Mouse (Mus musculus) left cerebral cortex, adult 2 months (tissue): Measurements from ENCODE around the gene Wdr25. TPM values are rescaled to one million over a fixed set of nuclear protein-coding genes. Genes with fewer than 3 reads are reported as not detected.
A peak's percentile ranks its signal among the peaks of the same experiment; 100 is the strongest.

Experiments
- DNase-seq, 2 experiments: peaks; one replicate each; pipeline ENCODE4 v3.0.0; 2021 to 2022; ENCODE audit warnings: low spot score in 2 of 2, mixed read lengths in 1 of 2; ENCODE audit errors: extremely low spot score in 1 of 2
- H3K27ac ChIP-seq: fragments of 200-600 bp; 2 replicates; pipeline ENCODE4 v1.8.1; 2022
- H3K4me3 ChIP-seq: fragments of 200-600 bp; 2 replicates; pipeline ENCODE4 v1.8.1; 2022
- CTCF ChIP-seq: fragments of 200-600 bp; IDR thresholded peaks from 2 replicates; pipeline ENCODE4 v1.8.1; 2022; ENCODE audit warnings: antibody characterized with exemption, mild to moderate bottlenecking, moderate library complexity
- intact Hi-C: fragments of 180-260 bp; cut with DNase I; formaldehyde crosslinking; loops from one replicate; pipeline ENCODE4 v1.15.1; 2025
- total RNA-seq, 2 experiments: library from RNA; stranded (reverse); gene quantifications; 2 replicates each; pipeline ENCODE4 v1.2.3; 2021

Wdr25 gene
- total RNA-seq, 2 experiments from 2014 or later = 10.2 to 13.4 TPM

GRCm38 (mm10) chr12:108972234-108972633, 78.8 kb downstream of the Wdr25 start:
- TF ChIP-seq CTCF = no peak
- Histone ChIP-seq H3K4me3 (no peak overlapping the region), H3K27ac (no peak overlapping the region)
- intact Hi-C loops = no loop called here
- DNase-seq = no peak

- intact Hi-C loops = no loop called here
- DNase-seq = no peak
- peak; percentile 12 for TF ChIP-seq CTCF
- Histone ChIP-seq H3K27ac (no peak overlapping the region), H3K4me3 (no peak overlapping the region)
These were observed 86.5 kb downstream of the Wdr25 start for GRCm38 (mm10) chr12:108979977-108980376.

- no peak overlapping the region for H3K27ac ChIP-seq
- no peak for TF ChIP-seq CTCF
- DNase-seq = no peak
- no peak overlapping the region for H3K4me3 ChIP-seq
- intact Hi-C loops = no loop called here
These were observed 88.7 kb downstream of the Wdr25 start for GRCm38 (mm10) chr12:108981941-108982683.

DNA sequence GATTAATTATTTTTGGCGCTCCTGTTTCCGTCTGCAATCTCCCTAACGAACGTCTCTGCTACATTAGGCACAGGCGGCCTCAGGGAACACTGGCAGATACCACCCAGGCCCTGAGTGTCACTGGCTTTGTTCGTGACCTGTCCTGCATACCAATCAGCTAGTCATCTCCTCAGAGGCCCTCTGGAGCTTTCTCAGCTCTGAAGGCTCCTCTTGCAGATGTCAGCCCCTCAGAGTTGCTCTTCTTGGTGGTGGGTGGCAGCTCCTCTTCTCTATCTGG, 89.2 kb downstream of the Wdr25 start:
- intact Hi-C loops = no loop called here
- TF ChIP-seq CTCF = no peak
- H3K4me3 ChIP-seq = no peak overlapping the region
- no peak for DNase-seq
- H3K27ac ChIP-seq = no peak overlapping the region

GRCm38 (mm10) chr12:108983496-108983895, 90.1 kb downstream of the Wdr25 start:
- no peak for TF ChIP-seq CTCF
- Histone ChIP-seq H3K27ac (no peak overlapping the region), H3K4me3 (no peak overlapping the region)
- DNase-seq = no peak
- intact Hi-C loops = no loop called here

- Histone ChIP-seq H3K27ac (no peak overlapping the region), H3K4me3 (no peak overlapping the region)
- no peak for DNase-seq
- no peak for TF ChIP-seq CTCF
- intact Hi-C loops = no loop called here
These were observed 91.0 kb downstream of the Wdr25 start for GRCm38 (mm10) chr12:108984471-108984870.

GRCm38 (mm10) chr12:108985025-108985424, 91.6 kb downstream of the Wdr25 start:
- no peak overlapping the region for H3K4me3 ChIP-seq
- DNase-seq = no peak
- intact Hi-C loops = no loop called here
- H3K27ac ChIP-seq = no peak overlapping the region
- TF ChIP-seq CTCF = no peak

DNA sequence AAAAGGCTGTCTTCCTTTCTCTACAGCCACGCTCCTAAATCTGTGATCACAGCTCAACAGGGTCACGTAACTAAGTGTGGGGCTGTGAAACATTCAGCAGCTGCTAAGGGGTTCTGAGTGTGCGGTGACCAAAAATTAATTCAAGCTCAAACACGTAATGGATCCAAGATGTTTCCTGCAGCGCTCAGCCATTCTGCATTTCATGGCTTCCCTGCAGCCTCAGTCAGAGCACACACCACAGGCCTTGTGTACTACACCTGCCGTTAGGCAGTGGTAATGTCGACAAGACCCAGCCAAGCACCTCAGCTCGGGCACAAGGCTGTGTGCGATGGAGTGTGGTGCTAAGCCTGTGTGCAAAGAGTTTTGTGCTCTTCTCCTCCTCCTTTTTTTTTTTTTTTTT, 94.0 kb downstream of the Wdr25 start:
- DNase-seq = no peak
- no peak overlapping the region for H3K27ac ChIP-seq
- TF ChIP-seq CTCF = no peak
- H3K4me3 ChIP-seq = no peak overlapping the region
- intact Hi-C loops = no loop called here

DNA sequence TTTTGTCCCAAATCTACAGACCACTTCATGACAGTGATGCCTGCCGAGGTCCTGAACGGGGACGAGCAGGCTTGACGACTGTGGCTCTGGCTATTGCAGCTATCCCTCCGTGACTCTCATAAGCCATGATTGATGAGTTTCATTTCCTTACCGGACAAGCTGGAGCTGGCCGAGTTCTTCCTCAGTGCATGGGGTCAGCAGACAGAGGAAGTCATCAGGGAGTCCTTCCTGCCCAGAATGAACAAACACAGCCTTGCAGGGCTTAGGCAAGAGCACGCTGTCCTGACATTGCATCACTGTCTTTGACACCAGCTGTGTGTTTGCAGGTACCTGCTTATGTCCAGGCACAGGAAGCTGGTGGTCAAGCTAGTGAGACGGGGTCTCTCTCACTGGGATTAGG, 97.0 kb downstream of the Wdr25 start:
- no peak for DNase-seq
- Histone ChIP-seq H3K4me3 (no peak overlapping the region), H3K27ac (no peak overlapping the region)
- TF ChIP-seq CTCF = no peak
- intact Hi-C loops = no loop called here

DNA sequence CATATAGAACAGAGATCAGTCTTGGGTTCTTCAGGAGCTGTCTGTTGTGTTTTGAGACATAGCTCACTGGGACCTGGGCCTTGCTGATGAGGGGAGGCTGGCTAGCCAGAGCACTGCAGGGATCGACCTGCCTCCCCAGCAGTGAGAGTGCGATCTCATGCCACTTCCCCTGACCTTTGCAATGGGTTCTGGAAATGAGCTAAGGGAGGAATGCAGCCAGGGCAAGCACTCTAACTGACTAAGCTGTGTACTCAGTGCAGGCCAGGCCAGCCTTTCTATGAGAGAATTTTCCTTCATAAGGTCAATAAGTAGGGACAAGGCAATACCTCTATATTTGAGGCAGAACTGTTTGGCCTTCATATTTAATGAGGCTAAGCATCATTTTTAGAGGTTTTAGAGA, 99.6 kb downstream of the Wdr25 start:
- Histone ChIP-seq H3K27ac (no peak overlapping the region), H3K4me3 (no peak overlapping the region)
- TF ChIP-seq CTCF = no peak
- intact Hi-C loops = no loop called here
- DNase-seq = no peak

DNA sequence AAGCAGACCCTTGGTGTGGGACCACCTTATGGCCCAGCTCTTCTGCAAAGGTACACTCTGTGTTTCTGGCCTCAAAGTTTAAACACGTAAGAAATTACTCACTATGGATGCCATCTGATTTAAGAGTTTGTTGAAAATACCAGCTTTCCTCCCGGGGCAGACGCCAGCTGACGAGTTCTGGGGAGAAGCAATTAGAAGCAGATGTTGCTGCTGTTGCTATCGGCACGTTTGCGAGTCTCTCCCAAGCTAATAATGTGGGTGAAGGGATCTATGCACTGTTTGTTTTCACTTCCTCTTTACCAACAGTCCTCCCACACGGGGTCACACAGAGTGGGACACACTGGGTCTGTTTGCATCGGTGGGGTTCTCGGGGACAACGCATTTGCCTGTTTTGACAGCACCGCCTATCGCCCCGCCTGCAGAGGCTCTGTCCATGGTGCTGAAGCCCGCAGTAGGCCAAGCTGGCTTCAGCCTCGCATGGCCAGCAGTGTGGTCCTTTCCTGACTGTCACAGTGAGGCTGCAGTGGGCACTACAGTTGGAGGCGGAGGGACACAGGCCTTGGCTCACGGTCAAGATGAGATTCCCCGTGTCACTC, 101.1 kb downstream of the Wdr25 start:
- Histone ChIP-seq H3K4me3 (no peak overlapping the region), H3K27ac (no peak overlapping the region)
- DNase-seq = peak in 1 of 2 experiments; percentile 39
- no peak for TF ChIP-seq CTCF
- intact Hi-C loops = no loop called here

- Histone ChIP-seq H3K4me3 (no peak overlapping the region), H3K27ac (no peak overlapping the region)
- intact Hi-C loops = no loop called here
- no peak for DNase-seq
- TF ChIP-seq CTCF = peak; percentile 25
These were observed 102.7 kb downstream of the Wdr25 start for GRCm38 (mm10) chr12:108995976-108996636.

DNA sequence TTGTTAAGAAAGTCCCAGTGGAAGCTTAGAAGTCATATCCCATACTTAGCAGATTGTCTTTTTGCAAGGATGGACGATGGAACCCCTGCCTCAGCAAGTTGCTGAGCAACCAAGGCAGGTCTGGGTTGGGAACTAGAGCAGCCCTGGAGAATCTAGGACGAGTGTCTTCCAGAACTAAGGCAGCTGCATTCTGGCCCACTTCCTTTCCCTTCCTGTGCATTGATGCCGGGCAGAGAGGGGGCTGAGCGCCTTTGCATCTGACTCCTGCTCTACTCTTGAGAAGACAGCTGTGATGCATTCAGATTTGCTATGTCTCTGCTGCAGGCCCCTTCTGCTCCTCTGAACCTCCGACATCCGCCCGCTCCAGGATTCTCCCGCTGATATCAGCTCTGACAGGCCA, 103.8 kb downstream of the Wdr25 start:
- no peak for DNase-seq
- no peak overlapping the region for H3K27ac ChIP-seq
- intact Hi-C loops = no loop called here
- no peak for TF ChIP-seq CTCF
- no peak overlapping the region for H3K4me3 ChIP-seq
